Mouse (Mus musculus) testis, adult 2 months (tissue): Measurements from ENCODE around the gene Rps5.

Experiments used
- CTCF ChIP-seq: fragments of 200-500 bp; IDR thresholded peaks from 2 replicates; pipeline ENCODE4 v1.5.1; 2012; ENCODE audit warnings: low read depth, mild to moderate bottlenecking, inconsistent platforms, low read length, moderate library complexity; ENCODE audit not compliant: control insufficient read depth, insufficient read depth, insufficient replicate concordance
- POLR2A ChIP-seq: fragments of 200-500 bp; IDR thresholded peaks from 2 replicates; pipeline ENCODE4 v1.6.1; 2012; ENCODE audit warnings: low read depth, mild to moderate bottlenecking, inconsistent platforms, low read length, moderate library complexity; ENCODE audit not compliant: control insufficient read depth

DNA sequence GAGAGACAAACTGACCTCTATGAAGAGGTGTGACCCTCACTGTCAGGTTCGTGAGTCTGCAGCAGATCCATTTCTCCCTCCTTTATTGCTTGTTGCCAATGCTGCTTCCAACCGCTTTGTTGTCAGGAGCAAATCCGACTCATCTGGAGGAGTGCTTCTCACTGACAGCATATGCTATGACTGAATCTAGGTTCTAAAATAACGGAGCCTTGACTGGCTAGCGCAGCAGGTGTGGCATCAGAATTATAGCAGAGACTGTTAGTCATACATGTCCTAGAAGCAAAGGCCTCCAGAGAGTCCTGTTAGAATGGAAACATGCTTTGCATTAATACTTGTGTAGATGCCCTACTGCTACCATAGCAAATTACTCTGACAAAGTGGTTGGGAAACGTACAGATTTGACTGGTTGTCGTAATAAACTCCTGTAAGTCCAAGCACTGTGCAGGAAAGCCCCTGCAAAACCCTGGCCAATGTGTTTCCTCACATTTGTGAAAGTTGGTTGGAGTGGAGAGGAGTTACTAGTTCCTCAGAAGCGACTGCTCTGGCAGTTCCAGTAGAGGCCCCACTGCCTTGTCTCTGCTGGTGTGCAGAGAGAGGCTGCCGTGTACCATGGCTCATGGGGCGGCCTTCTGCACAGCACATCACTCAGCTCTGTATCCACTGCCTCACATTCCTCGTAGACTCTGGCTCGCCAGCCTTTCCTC lies 35.4 kb upstream of the Rps5 start:
- no peak for TF ChIP-seq CTCF
- TF ChIP-seq POLR2A: no peak
